Mouse (Mus musculus): Measurements from ENCODE around the gene Mpv17l2.

Mpv17l2 gene

DNA sequence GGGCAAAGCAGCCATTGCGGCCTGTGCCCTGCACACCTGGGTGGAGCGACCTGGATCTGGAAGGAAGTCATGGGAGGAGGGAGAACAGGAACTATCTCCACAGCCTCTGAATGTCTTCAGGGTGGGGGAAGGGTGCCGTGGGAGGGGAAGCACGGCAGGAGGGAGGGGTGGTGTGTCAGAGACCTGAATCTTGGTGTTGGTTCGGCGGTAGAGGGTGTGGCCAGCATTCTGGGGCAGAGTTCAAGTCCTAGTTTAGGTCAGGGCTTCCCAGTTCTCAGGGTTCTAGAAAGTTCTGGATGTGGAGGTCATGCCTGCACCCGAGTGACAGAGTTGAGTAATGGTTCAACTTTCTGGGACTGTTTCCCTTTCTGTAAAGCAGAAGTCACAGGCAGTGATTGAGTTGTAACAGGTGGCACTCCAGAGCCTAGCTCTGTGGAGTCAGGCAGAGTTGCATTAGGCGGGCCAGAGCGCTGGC, 40.9 kb downstream of the Mpv17l2 start:
- DNase-seq = no peak

DNA sequence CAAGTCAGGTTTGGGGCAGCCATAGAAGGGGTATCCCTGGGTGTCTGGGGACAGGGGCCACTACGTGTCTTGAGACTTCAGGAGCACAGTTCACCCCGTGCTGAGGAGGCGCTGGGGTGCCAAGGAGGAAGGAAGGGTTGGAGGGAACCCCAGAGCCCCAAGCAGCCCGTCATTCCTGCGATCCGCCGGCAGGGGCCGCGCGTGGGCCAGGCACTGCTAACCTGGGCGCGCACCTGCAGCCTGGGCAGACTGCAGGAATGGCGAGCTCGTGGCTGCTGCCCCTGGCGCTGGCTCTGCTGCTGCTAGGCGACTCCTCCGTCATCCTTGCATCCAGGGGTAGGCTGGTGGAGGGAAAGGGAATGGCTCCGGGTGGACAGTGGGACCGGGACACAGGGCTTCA, 42.4 kb downstream of the Mpv17l2 start, which contains the start of gene Gm3336:
Gm3336 (plus strand) TSS at position 247 of the 400 bp plus-strand sequence.
- DNase-seq = peak; percentile 58 to 65

DNA sequence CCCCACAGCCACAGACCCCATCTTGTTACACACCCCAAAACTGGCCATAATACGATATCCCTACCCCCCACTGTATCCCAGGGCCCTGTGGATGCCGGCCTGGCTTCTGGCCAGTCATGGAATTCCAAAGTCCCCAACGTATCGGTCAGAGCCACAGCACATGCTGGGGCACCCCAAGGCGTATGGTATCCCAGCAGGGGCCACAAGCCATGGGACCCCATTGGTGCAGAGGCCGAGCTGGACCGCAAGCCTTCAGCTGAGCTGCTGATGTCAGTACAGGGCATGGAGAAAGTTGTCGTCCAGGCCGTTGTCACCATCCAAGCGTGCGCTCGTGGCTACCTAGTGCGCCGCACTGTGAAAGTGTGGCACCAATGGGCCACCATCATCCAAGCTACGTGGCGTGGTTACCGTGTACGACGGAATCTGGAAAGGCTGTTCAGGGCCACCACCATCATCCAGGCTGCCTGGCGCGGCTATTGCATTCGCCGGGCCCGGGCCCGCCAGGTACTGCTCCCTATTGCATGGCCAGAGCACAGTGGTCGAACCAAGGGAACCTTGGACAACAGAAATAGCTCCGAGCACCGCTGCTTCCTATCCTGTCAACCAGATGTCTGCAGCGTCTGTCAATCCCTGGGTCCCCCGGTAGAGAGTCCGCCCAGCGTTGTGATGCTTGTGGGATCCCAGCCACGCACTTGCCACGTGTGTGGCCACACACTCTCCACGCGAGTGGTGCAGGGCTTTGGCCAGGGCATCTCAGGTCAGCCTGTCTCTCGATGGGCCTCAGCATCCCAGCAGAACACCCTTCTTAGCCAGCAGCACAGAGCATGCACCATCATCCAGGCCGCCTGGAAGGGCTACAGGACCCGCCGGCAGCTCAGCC, 44.0 kb downstream of the Mpv17l2 start:
- DNase-seq = no peak

DNA sequence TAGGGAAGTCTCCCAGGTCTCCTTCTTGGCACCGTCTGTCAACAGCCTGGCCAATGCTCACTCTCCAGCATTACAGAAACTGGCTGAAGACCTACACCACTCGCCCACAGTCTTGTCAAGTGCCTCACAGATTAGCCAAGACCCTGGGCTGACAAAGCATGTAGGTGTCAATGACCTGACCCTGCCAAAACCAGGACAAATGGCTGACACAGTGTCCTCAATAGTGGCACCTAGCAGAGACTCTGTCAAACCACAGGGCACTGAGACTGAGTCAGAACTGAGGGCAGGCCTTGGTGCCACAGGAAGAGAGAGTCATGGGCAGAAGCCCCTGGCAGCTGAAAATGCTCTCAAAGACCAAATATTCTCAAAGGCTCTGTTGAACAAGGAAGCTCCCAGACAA, 45.7 kb downstream of the Mpv17l2 start:
- DNase-seq = no peak

DNA sequence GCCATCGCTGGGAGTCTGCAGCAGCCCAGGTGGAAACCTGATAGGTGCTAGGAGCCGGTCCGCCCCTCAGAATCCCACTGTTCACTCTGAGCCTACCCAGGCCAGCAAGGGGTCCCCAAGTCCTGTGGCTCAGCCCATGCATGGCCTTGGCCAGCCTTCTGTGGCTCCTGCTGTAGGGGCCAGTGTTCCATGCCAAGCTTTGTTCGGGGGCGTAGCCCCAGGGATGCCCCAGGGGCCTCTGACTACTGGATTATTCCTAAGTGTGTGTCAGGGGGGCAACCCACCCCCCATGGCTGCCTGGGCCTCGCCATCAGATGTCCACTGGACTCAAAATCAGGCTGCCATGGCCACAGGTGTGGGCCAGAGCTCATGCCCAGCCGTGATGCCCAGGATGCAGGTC, 46.8 kb downstream of the Mpv17l2 start:
- no peak for DNase-seq

DNA sequence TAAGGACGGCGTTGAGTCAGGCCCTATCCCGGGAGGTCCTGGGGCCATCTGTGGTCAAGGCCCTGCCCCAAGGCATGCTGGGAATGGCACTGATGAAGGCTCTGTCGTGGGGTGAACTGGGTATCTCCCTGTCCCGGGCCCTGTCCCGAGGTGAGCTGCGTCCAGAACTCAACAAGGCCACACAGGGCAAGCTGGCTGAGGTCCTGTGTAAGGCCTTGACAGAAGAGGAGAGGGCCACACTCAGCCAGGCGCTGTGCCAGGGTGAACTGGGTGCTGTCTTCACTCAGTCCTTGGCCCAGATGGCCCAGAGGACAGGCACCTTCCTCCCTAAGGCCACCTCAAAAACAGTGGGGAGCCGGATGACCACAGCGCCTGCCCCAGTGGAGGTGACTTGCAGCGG, 49.7 kb downstream of the Mpv17l2 start:
- DNase-seq = no peak

DNA sequence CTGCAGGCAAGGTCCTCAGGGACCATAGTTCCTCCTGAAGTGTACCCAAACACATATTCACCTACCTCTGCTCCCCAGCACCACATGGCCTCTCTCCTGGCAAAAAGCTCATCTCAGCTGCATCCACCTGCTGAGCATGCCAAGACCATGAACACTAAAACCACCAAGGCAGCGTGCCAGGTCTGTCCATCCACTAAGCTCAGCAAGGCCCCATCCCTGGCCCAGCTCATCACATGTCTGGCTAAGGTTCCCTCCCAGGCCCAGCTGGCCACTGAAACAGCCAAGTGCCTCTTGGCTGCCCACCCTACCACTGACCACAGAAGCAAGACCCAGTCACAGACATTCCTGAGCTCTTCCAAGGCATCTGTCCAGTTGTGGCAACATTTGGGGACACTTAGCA, 50.5 kb downstream of the Mpv17l2 start:
- DNase-seq = no peak

DNA sequence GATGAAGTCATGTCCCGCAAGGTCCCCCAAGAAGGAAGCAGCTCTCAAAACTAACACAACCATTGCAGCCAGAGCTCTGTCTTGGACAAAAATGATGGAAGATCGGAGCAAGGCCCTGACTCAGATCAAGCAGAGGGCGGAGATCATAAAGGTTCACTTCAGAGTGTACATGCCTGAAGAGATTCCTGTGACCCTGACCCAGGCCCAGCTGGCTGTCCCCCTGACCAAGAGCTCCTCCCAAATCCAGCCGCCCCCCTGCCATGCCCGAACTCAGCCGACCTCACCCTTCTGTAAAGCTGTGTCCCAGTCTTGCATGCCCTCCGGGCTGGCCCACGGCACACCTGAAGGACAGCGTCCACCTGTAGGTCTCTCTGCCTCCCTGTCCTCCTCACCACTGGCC, 51.0 kb downstream of the Mpv17l2 start:
- DNase-seq = no peak

Data from thymus, adult 18-20 months (tissue).